Mouse (Mus musculus): Measurements from ENCODE around the gene Ugt1a6b.

DNA sequence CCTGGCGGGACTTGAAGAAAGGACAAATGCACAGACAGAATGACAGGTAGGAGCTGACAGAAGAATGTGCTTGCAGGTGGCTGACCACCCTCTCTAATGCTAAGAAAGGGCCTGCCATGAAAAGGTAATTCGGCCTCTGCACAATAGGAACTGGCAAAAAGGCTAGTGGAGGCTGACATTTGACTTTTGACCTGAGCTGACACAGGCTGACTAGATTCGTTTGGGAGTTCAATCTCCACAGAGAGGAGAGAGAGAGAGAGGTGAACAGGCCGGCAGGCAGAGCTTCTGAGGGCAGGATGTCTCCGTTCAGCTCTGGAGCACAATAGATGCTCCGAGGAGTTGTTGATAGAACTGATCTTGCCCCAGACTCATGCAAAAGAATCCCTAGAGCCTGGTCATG lies 143.3 kb downstream of the Ugt1a6b start:
- TF ChIP-seq CTCF (IDR thresholded peaks at IDR 0.05; ENCODE audit: insufficient read depth, low read depth, low read length) (no peak), POLR2A (IDR thresholded peaks at IDR 0.05; ENCODE audit: insufficient read depth, low read depth, low read length) (no peak)

Measured in olfactory bulb, adult 2 months (tissue).